Mouse (Mus musculus) brain, embryonic 14.5 days (tissue): ENCODE results near the gene Sass6.

Source experiments
- CTCF ChIP-seq: fragments of 200-500 bp; IDR thresholded peaks from 2 replicates; pipeline ENCODE4 v1.5.1; 2012; ENCODE audit warnings: inconsistent platforms, mild to moderate bottlenecking, moderate library complexity, borderline replicate concordance; ENCODE audit not compliant: insufficient read depth, insufficient read length; ENCODE audit errors: extremely low read depth
- POLR2A ChIP-seq: fragments of 200-500 bp; IDR thresholded peaks from 2 replicates; pipeline ENCODE4 v1.6.1; 2012; ENCODE audit warnings: mild to moderate bottlenecking, inconsistent platforms, borderline replicate concordance; ENCODE audit not compliant: poor library complexity, insufficient read depth, insufficient read length, severe bottlenecking; ENCODE audit errors: extremely low read depth

DNA sequence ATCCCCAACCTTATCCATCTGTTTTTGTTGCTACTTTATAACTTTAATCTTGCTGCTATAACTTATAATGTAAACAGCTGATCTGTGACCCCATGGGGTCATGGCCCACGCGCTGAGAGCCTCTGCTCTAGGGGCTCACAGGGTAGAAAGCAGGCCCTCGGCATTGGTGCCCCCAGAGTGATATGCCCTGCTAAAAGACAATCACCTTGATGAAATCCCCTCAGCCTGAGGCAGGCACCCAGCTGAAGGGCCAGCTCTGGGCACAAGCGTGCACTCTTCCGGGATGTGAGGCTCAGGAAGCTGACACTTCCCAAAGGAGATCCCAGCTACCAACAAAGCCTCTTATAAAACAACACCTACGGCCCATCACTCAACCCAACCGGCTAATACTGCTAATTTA lies 43.8 kb downstream of the Sass6 start:
- TF ChIP-seq CTCF (no peak), POLR2A (no peak)
